Mouse (Mus musculus) stomach, embryonic 15.5 days (tissue): ENCODE measurements at regions not wholly inside any gene's neighbourhood (a gene's known extent, or its start where the extent isn't known, plus 50 kb on each side); places are given as distances from the start of the nearest gene placed in this dataset.

Experiments
- ATAC-seq: fragments of 200-750 bp; cut with Nextera tagmentation; 2 replicates; pipeline ENCODE4 v1.8.0; 2017; ENCODE audit warnings: low read depth, moderate number of reproducible peaks, moderate TSS enrichment; ENCODE audit not compliant: insufficient read depth, low FRiP score
- H3K27ac ChIP-seq: fragments of 300-500 bp; sonication (generic); 2 replicates; pipeline ENCODE4 v1.5.1; 2015; ENCODE audit warnings: mild to moderate bottlenecking, inconsistent platforms
- H3K27me3 ChIP-seq: fragments of 300-500 bp; sonication (generic); replicated peaks from 2 replicates; pipeline ENCODE4 v1.6.1; 2015; ENCODE audit warnings: inconsistent platforms
- H3K36me3 ChIP-seq: fragments of 300-500 bp; sonication (generic); 2 replicates; pipeline ENCODE4 v1.6.1; 2015; ENCODE audit warnings: inconsistent platforms
- H3K4me1 ChIP-seq: fragments of 300-500 bp; sonication (generic); 2 replicates; pipeline ENCODE4 v1.6.1; 2015; ENCODE audit warnings: inconsistent platforms
- H3K4me2 ChIP-seq: fragments of 300-500 bp; sonication (generic); 2 replicates; pipeline ENCODE4 v1.6.1; 2015; ENCODE audit warnings: mild to moderate bottlenecking, inconsistent platforms
- H3K4me3 ChIP-seq: fragments of 300-500 bp; sonication (generic); replicated peaks from 2 replicates; pipeline ENCODE4 v1.5.1; 2015; ENCODE audit warnings: inconsistent platforms
- H3K9ac ChIP-seq: fragments of 300-500 bp; sonication (generic); 2 replicates; pipeline ENCODE4 v1.6.1; 2015; ENCODE audit warnings: inconsistent platforms
- H3K9me3 ChIP-seq: fragments of 300-500 bp; sonication (generic); 2 replicates; pipeline ENCODE4 v1.6.1; 2016; ENCODE audit warnings: inconsistent platforms
- WGBS: fragments of 180-500 bp; shearing (Covaris S2); methylation state at CpG from one replicate; pipeline ENCODE4 v1.1.7; 2015; 5-methylcytosine and 5-hydroxymethylcytosine counted together

DNA sequence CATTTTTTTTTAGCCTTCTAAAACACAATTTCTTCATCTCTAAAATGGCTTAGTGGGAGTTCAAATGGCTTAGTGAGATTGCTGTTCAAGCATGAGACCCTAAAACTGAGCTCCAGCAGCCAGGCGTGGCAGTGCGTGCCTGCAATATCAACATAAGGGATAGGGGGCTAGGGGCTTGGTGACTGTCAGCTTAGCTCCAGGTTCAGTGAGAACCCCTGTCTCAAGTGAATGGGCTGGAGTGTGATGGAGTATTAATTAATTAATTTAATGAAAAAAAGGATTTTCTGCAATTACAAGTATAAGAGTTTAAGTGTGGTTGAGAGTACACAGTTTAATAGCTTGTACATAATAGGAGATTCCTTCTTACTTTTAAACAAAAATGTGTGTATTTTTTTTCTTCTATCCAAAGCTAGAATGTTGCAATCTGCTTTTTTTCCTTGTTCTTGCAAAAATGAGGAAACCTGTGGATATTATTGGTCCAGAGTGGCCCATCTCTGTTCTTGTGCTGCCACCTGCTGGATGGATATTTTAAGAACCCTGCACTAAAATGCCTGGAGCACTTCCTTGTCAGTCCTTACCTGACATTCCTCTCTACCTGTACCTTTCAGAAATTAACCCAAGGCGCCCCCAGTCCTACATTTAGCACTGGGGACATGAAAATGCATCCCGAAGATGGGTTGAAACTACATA is 54.0 kb upstream of the Usp47 start:
- Histone ChIP-seq H3K4me2 (no peak overlapping the region), H3K27me3 (no peaks in the 10 kb centered on the region), H3K4me1 (no peaks in the 10 kb centered on the region), H3K9me3 (no peaks in the 10 kb centered on the region), H3K36me3 (no peaks in the 10 kb centered on the region), H3K4me3 (no peak overlapping the region), H3K9ac (no peak overlapping the region), H3K27ac (no peak overlapping the region)
- 56% methylated on average over 4 of the region's 4 CpGs for WGBS
- no peak for ATAC-seq

DNA sequence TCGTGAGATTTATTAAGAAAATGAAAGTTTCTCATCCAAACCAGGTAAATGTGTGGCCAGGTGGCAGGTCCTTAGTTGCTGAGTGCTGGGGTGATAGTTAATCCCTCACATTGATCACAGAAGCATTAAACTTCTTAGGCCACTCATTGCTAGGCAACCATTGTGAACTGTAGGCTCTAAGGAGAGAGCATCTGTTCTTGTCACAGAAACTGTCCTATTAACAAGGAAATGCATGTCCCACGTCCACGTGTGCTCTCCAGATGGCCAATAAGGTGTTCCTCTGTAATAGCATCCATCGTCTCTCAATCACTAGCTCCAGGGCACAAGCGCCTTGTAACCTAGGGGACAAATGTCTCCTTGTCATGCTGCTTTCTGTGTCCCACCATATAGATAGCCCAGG is 55.0 kb upstream of the Usp47 start:
- H3K4me1 ChIP-seq, result no peaks in the 10 kb centered on the region
- H3K9ac ChIP-seq, result no peak overlapping the region
- ATAC-seq, result no peak
- no peaks in the 10 kb centered on the region for H3K36me3 ChIP-seq
- no peaks in the 10 kb centered on the region for H3K27me3 ChIP-seq
- no peak overlapping the region for H3K4me3 ChIP-seq
- H3K27ac ChIP-seq, result no peak overlapping the region
- H3K4me2 ChIP-seq, result no peak overlapping the region
- WGBS, result 74% methylated on average over 5 of the region's 5 CpGs
- H3K9me3 ChIP-seq, result no peaks in the 10 kb centered on the region

GRCm38 (mm10) chr7:111966716-111967115 is 56.6 kb upstream of the Usp47 start:
- ATAC-seq, result no peak
- 65% methylated on average over 3 of the region's 3 CpGs for WGBS
- Histone ChIP-seq H3K27ac (no peak overlapping the region), H3K4me2 (no peak overlapping the region), H3K36me3 (no peaks in the 10 kb centered on the region), H3K27me3 (no peaks in the 10 kb centered on the region), H3K4me3 (no peak overlapping the region), H3K9me3 (no peaks in the 10 kb centered on the region), H3K4me1 (no peaks in the 10 kb centered on the region; the same call in 1 of the 2 replicates), H3K9ac (no peak overlapping the region)

DNA sequence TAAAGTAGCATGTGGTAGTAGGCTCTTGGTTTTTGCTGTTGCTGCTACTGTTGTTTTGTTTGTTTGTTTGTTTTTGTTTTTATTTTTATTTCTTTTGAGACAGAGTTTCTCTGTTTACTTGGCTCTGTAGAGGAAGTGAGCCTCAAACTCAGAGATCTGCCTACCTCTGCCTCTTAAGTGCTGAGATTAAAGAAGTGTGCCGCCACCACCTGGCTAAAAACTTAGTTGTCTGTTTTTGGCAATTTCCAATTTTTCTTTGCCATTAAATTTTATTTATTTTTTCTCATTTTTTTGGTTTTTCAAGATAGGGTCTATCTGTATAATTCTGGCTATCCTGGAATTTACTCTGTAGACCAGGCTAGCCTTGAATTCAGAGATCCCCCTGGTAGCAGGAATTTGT is 59.3 kb upstream of the Usp47 start:
- WGBS, result 83% methylated on average over 1 of the region's 1 CpGs
- Histone ChIP-seq H3K4me1 (no peaks in the 10 kb centered on the region; the same call in 1 of the 2 replicates), H3K9ac (no peak overlapping the region), H3K4me3 (no peak overlapping the region), H3K9me3 (no peaks in the 10 kb centered on the region), H3K27me3 (no peaks in the 10 kb centered on the region), H3K4me2 (no peak overlapping the region), H3K27ac (no peak overlapping the region), H3K36me3 (no peaks in the 10 kb centered on the region)
- no peak for ATAC-seq

GRCm38 (mm10) chr7:111959977-111960376 is 63.3 kb upstream of the Usp47 start:
- Histone ChIP-seq H3K27ac (no peak overlapping the region), H3K36me3 (no peaks in the 10 kb centered on the region), H3K4me1 (no peaks in the 10 kb centered on the region; the same call in 1 of the 2 replicates), H3K27me3 (no peaks in the 10 kb centered on the region), H3K4me3 (no peak overlapping the region), H3K9me3 (no peaks in the 10 kb centered on the region), H3K9ac (no peak overlapping the region), H3K4me2 (no peak overlapping the region)
- 73% methylated on average over 3 of the region's 3 CpGs for WGBS
- no peak for ATAC-seq

- Histone ChIP-seq H3K27ac (no peak overlapping the region), H3K36me3 (no peaks in the 10 kb centered on the region), H3K4me3 (no peak overlapping the region), H3K4me2 (no peak overlapping the region), H3K4me1 (no peaks in the 10 kb centered on the region), H3K9ac (no peak overlapping the region), H3K9me3 (no peaks in the 10 kb centered on the region), H3K27me3 (no peaks in the 10 kb centered on the region)
- 75% methylated on average over 2 of the region's 2 CpGs for WGBS
- no peak for ATAC-seq
These were observed 66.6 kb upstream of the Usp47 start for GRCm38 (mm10) chr7:111956671-111957070.

DNA sequence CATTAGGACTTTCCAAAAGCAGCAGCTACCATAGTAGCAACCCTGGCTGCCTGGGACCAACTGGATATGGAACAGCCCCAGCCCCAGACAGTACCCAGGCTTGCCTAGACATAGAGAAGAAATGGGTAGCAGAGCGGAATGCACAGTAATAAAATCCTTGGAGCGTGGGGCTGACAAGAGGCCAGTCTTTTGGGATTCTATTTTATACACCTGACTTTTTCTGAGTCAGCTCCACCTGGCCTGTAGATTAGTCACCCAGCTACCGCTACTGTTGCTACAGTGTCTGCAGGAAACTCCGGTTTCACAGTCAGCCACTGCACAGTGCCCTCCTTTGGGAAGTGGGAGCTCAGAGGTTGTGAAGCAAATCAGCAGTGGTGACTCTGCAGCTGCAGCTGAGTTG is 83.7 kb upstream of the Usp47 start:
- no peaks in the 10 kb centered on the region for H3K36me3 ChIP-seq
- ATAC-seq, result no peak
- no peak overlapping the region for H3K9ac ChIP-seq
- H3K4me3 ChIP-seq, result no peak overlapping the region
- H3K27me3 ChIP-seq, result no peaks in the 10 kb centered on the region
- H3K9me3 ChIP-seq, result no peaks in the 10 kb centered on the region
- no peak overlapping the region for H3K27ac ChIP-seq
- WGBS, result 80% methylated on average over 4 of the region's 4 CpGs
- H3K4me2 ChIP-seq, result no peak overlapping the region
- no peaks in the 10 kb centered on the region for H3K4me1 ChIP-seq

- Histone ChIP-seq H3K4me1 (no peaks in the 10 kb centered on the region), H3K9ac (no peak overlapping the region), H3K27me3 (no peaks in the 10 kb centered on the region), H3K4me3 (no peak overlapping the region), H3K27ac (no peak overlapping the region), H3K36me3 (no peaks in the 10 kb centered on the region), H3K9me3 (no peaks in the 10 kb centered on the region), H3K4me2 (no peak overlapping the region)
- ATAC-seq, result no peak
- whole genome bisulfite sequencing, result 64% methylated on average over 3 of the region's 3 CpGs
These were observed 85.8 kb upstream of the Usp47 start for GRCm38 (mm10) chr7:111937547-111937946.

DNA sequence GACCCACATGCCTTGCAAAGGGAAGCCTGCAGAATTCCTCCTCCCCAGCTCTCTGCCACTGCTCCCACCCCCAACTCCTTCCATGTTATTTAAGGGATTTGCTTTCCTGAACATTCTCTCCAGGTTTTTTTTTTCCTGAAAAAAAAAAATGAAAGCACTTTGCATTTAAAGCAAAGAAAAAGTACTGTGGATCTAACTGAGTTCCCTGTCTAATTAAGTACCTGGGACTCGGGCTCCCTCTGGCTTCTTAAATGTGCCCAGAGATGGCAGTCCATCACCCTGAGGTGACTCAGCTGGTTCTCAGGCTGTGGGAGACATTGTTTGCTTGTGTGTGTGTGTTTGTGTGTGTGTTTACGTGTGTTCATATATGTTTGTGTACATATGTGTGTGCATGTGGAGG is 86.2 kb upstream of the Usp47 start:
- Histone ChIP-seq H3K4me2 (no peak overlapping the region), H3K36me3 (no peaks in the 10 kb centered on the region), H3K9ac (no peak overlapping the region), H3K4me3 (no peak overlapping the region), H3K27ac (no peak overlapping the region), H3K27me3 (no peaks in the 10 kb centered on the region), H3K9me3 (no peaks in the 10 kb centered on the region), H3K4me1 (no peaks in the 10 kb centered on the region)
- 59% methylated on average over 2 of the region's 2 CpGs for WGBS
- no peak for ATAC-seq

DNA sequence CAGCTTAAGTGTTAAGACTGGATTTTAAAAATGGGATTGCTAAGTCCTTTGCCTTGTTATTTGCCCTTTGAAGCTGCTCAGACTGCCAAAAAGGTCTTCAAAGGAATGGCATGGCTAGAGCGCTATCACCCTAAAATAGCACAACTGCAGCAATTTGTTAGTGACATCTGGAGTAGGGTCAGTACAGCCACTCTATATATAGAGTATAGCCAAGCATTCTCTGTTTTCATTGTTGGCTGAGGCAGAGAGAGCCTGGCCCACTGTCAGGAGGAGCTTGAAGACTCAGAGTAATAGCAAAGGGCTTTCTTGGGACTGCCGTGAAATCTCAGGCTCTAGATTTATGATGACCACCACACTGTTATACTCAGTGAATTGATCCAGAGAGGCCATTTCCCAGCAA is 90.6 kb upstream of the Usp47 start:
- H3K9ac ChIP-seq, result no peak overlapping the region
- no peak for ATAC-seq
- 53% methylated on average over 2 of the region's 2 CpGs for WGBS
- no peaks in the 10 kb centered on the region for H3K36me3 ChIP-seq
- no peak overlapping the region for H3K4me2 ChIP-seq
- no peak overlapping the region for H3K4me3 ChIP-seq
- no peaks in the 10 kb centered on the region for H3K4me1 ChIP-seq
- H3K27me3 ChIP-seq, result no peaks in the 10 kb centered on the region
- no peaks in the 10 kb centered on the region for H3K9me3 ChIP-seq
- H3K27ac ChIP-seq, result no peak overlapping the region

DNA sequence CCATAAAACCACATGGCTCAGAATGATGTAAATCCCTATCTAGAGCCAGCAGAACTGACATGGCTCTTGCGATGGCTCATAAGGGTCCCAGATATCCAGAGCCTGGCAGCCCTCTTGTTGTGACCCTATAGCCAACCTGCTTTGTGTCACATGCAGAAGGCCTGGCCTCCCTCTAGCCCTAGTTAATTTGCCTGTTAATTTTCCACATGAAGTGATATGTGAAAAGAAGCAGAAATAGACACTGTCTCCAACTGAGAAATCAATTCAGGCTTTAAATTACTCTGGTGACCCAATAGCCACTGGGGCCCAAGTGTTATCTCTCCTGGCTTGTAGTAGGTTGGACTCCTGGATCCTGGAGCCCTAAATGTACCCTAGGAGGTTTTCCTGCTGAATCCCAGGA is 103.3 kb upstream of the Usp47 start:
- ATAC-seq, result no peak
- 97% methylated on average over 1 of the region's 1 CpGs for WGBS

DNA sequence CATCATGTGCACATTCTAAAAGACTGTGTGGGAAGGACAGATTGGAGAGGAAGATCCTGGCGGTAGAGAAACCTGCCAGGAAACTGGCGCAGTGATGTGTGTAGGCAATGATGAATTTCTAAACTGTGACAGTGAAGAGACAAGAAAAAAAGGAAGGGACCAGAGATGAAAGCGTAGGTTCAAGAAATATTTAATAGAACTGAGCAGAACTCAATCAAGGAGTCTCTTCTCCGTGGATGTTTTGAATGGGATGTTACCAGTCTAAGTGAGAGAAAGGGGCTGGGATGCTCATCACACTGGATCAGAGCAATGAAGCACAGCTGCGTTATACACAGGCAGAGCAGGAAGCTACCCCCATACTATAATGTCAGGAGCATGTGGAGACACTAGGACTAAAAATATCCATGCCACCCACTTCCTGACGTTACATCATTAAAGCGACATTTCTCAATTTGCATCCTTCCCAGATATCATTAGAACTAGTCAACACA is 119.5 kb upstream of the Usp47 start:
- Histone ChIP-seq H3K4me1 (no peaks in the 10 kb centered on the region), H3K9me3 (no peaks in the 10 kb centered on the region), H3K27ac (no peak overlapping the region), H3K4me3 (no peak overlapping the region), H3K36me3 (no peaks in the 10 kb centered on the region), H3K4me2 (no peak overlapping the region), H3K9ac (no peak overlapping the region), H3K27me3 (no peaks in the 10 kb centered on the region)
- WGBS, result 81% methylated on average over 7 of the region's 7 CpGs
- no peak for ATAC-seq

More for the DNA sequence above, 103.3 kb upstream of the Usp47 start:
- no peak overlapping the region for H3K4me2 ChIP-seq
- H3K9ac ChIP-seq, result no peak overlapping the region
- H3K27me3 ChIP-seq, result no peaks in the 10 kb centered on the region
- no peaks in the 10 kb centered on the region for H3K4me1 ChIP-seq
- H3K9me3 ChIP-seq, result no peaks in the 10 kb centered on the region
- H3K36me3 ChIP-seq, result no peaks in the 10 kb centered on the region
- H3K27ac ChIP-seq, result no peak overlapping the region
- no peak overlapping the region for H3K4me3 ChIP-seq

DNA sequence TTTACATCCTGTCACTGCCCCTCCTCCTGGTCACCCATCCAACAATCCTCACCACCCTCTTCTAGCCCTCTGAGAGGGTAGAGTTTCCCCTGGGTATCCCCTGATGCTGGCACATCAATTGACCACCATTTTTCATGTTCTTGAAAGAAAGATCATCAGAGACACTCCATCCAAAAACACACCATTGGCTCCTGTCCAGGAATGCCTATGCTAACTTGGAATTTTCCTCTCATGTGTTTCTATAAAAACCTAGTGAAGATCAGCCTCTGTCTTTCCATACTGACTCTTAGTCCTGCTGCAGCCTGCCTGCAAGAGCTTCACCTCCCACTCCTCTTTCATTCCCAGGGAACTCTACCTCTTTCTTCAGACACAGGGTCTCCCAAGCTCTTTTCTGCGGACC is 117.2 kb upstream of the Galnt18 start:
- ATAC-seq, result no peak
- Histone ChIP-seq H3K27ac (no peak overlapping the region), H3K9me3 (no peaks in the 10 kb centered on the region), H3K27me3 (no peaks in the 10 kb centered on the region), H3K4me3 (no peak overlapping the region), H3K36me3 (no peaks in the 10 kb centered on the region), H3K9ac (no peak overlapping the region), H3K4me2 (no peak overlapping the region), H3K4me1 (no peaks in the 10 kb centered on the region)
- WGBS, result 84% methylated on average over 1 of the region's 1 CpGs
